8 mouse cellular contexts compared by ENCODE assay signal in the genomic region with DNA sequence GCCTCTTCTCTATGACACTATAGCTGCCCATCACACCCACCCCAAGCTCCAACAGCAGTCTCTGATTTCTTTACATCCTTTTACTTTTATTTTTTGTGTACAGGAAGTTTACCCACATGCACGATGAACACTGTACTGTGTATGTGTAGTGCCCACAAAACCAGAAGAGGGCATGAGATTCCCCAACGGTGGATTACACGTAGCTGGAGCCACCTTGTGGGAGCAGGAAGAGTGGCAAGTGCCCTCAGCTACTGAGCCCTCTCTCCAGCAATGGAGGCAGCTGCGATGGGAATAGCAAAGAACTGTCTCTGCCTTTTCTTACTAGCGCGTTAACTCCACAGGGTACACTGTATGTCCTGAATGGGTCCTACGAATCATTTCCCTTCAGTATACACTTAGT. TPM values are rescaled to one million over a fixed set of nuclear protein-coding genes. Genes with fewer than 3 reads are reported as not detected.
A peak's percentile ranks its signal among the peaks of the same experiment; 100 is the strongest.
DNase-seq lines count a peak whose midpoint lies in the region; ATAC-seq and TF ChIP-seq lines count a peak whose summit lies in the region.

No protein-coding gene starts in this region.

- dilution Hi-C loops in CH12.LX (cut with MboI; ENCODE audit: extremely low pct_ligation_motif_present, extremely low pct_unique_long_range_greater_than_20kb, low sequenced_read_pairs) = no loop called here

- peaks cover 0 to 31% of the 10 kb centered on the region in 2 experiments; a peak in 3 of 4 replicates for H3K4me1 ChIP-seq in CH12.LX (ENCODE audit: control insufficient read depth in 1 of 2, insufficient read depth in 2 of 2)
- no peaks in the 10 kb centered on the region for H3K4me1 ChIP-seq in forebrain, embryonic 15.5 days
- H3K4me1 ChIP-seq in liver, embryonic 15.5 days (replicated peaks) = no peaks in the 10 kb centered on the region
- no peaks in the 10 kb centered on the region for H3K4me1 ChIP-seq in neural tube, embryonic 15.5 days

- H3K9ac ChIP-seq in CH12.LX (ENCODE audit: insufficient read depth, low read depth) = no peak overlapping the region
- H3K9ac ChIP-seq in forebrain, embryonic 15.5 days (replicated peaks) = no peak overlapping the region
- H3K9ac ChIP-seq in liver, embryonic 15.5 days = no peak overlapping the region
- H3K9ac ChIP-seq in neural tube, embryonic 15.5 days (replicated peaks) = no peak overlapping the region

- peak; percentile 26 to 93; a peak in 2 of 4 replicates for TF ChIP-seq CTCF in CH12.LX (conservative IDR thresholded peaks at IDR 0.05 in 1 of 2, IDR thresholded peaks at IDR 0.05 in 1 of 2; ENCODE audit: low read depth in 2 of 2, low read length in 2 of 2)

- H3K27me3 ChIP-seq in CH12.LX (replicated peaks) = no peaks in the 10 kb centered on the region
- H3K27me3 ChIP-seq in forebrain, embryonic 15.5 days = no peaks in the 10 kb centered on the region
- H3K27me3 ChIP-seq in liver, embryonic 15.5 days = no peaks in the 10 kb centered on the region
- no peaks in the 10 kb centered on the region for H3K27me3 ChIP-seq in neural tube, embryonic 15.5 days (replicated peaks)

- H3K27ac ChIP-seq in CH12.LX (ENCODE audit: insufficient read depth, low read depth) = no peak overlapping the region
- no peak overlapping the region for H3K27ac ChIP-seq in forebrain, embryonic 15.5 days (replicated peaks)
- no peak overlapping the region for H3K27ac ChIP-seq in liver, embryonic 15.5 days (replicated peaks)
- no peak overlapping the region for H3K27ac ChIP-seq in neural tube, embryonic 15.5 days (replicated peaks)

- no peak overlapping the region for H3K4me3 ChIP-seq in CH12.LX (replicated peaks in 1 of 3; ENCODE audit: low read depth in 2 of 3, low read length in 2 of 3, poor library complexity in 1 of 3)
- no peak overlapping the region for H3K4me3 ChIP-seq in forebrain, embryonic 15.5 days
- H3K4me3 ChIP-seq in liver, embryonic 15.5 days (replicated peaks) = no peak overlapping the region
- H3K4me3 ChIP-seq in neural tube, embryonic 15.5 days (replicated peaks) = no peak overlapping the region

- no peaks in the 10 kb centered on the region for H3K9me3 ChIP-seq in CH12.LX (replicated peaks; ENCODE audit: low read length)
- H3K9me3 ChIP-seq in forebrain, embryonic 15.5 days = no peaks in the 10 kb centered on the region
- H3K9me3 ChIP-seq in liver, embryonic 15.5 days (replicated peaks) = no peaks in the 10 kb centered on the region
- H3K9me3 ChIP-seq in neural tube, embryonic 15.5 days (replicated peaks) = no peaks in the 10 kb centered on the region

- TF ChIP-seq EP300 in CH12.LX (IDR thresholded peaks at IDR 0.05; ENCODE audit: low read length) = no peak

- no peak for TF ChIP-seq POLR2A in CH12.LX (IDR thresholded peaks at IDR 0.05; ENCODE audit: low read depth, low read length)

- DNase-seq in 416B (ENCODE audit: low read depth) = peak; percentile 76
- peak; percentile 62 for DNase-seq in CH12.LX (ENCODE audit: extremely low read depth)
- DNase-seq in cerebellum, adult 11 months = peak; percentile 32
- peak; percentile 37 to 41 for DNase-seq in kidney, adult 8-10 months
- no peak for DNase-seq in urinary bladder, postnatal 25 days (ENCODE audit: low spot score)

- H3K4me2 ChIP-seq in CH12.LX (ENCODE audit: insufficient read depth, low read depth, poor library complexity, severe bottlenecking) = no peak overlapping the region
- H3K4me2 ChIP-seq in forebrain, embryonic 15.5 days (replicated peaks) = no peak overlapping the region
- no peak overlapping the region for H3K4me2 ChIP-seq in liver, embryonic 15.5 days
- no peak overlapping the region for H3K4me2 ChIP-seq in neural tube, embryonic 15.5 days

- WGBS in forebrain, embryonic 15.5 days = 55% methylated on average over 7 of the region's 7 CpGs
- 52% methylated on average over 7 of the region's 7 CpGs for WGBS in liver, embryonic 15.5 days (ENCODE audit: insufficient replicate concordance)
- WGBS in neural tube, embryonic 15.5 days = 50% methylated on average over 7 of the region's 7 CpGs

- H3K36me3 ChIP-seq in CH12.LX (replicated peaks in 1 of 2; ENCODE audit: control insufficient read depth in 1 of 2, insufficient read depth in 1 of 2, low read length in 1 of 2) = peaks cover 63 to 93% of the 10 kb centered on the region in 2 experiments
- H3K36me3 ChIP-seq in forebrain, embryonic 15.5 days = peaks cover 4% of the 10 kb centered on the region; the same call in 1 of the 2 replicates
- H3K36me3 ChIP-seq in liver, embryonic 15.5 days (replicated peaks) = peaks cover 98% of the 10 kb centered on the region
- peaks cover 58% of the 10 kb centered on the region for H3K36me3 ChIP-seq in neural tube, embryonic 15.5 days

- no peak; the same call in 1 of the 2 replicates for TF ChIP-seq RAD21 in CH12.LX (IDR thresholded peaks at IDR 0.05; ENCODE audit: low read depth, low read length)

- in situ Hi-C loops in CH12.LX (cut with MboI; ENCODE audit: low pct_ligation_motif_present, low pct_unique_long_range_greater_than_20kb, low sequenced_read_pairs) = no loop called here

- ATAC-seq in forebrain, embryonic 15.5 days (replicated peaks) = peak; percentile 82
- peak; percentile 58; the same call in 1 of the 2 replicates for ATAC-seq in liver, embryonic 15.5 days (ENCODE audit: insufficient read depth)
- ATAC-seq in neural tube, embryonic 15.5 days (ENCODE audit: low FRiP score) = peak; percentile 85

- H3K79me2 ChIP-seq in CH12.LX (replicated peaks; ENCODE audit: control insufficient read depth, extremely low read depth, insufficient read depth, poor library complexity, severe bottlenecking) = no peaks in the 10 kb centered on the region; the same call in 1 of the 2 replicates

TF ChIP-seq in CH12.LX, 34 proteins besides CTCF, POLR2A, EP300 and RAD21:
- TF ChIP-seq PAX5 (IDR thresholded peaks at IDR 0.05; ENCODE audit: low read length) = no peak
- peak; percentile 44 for TF ChIP-seq SMC3 (IDR thresholded peaks at IDR 0.05; ENCODE audit: low read depth, low read length)
- TF ChIP-seq ELF1 (IDR thresholded peaks at IDR 0.05; ENCODE audit: low read depth, low read length) = 0 out of 2 replicates have a peak, but pooled peaks have one; percentile 13
TF ChIP-seq in CH12.LX: peak in this region for 2.

RNA-seq across cellular contexts. Expression of gene Map3k1, which starts 37.6 kb away (rescaled TPM):
- total RNA-seq in CH12.LX (2012; rRNA removed) (37.9 and 48.7 TPM in 2 replicates), CH12.LX (2014; rRNA removed) (7.7 and 10.7 TPM in 2 replicates)
- 13.4 and 14.7 TPM in 2 replicates for polyA plus RNA-seq in CH12.LX (2012; ENCODE audit: insufficient read length, low read depth)
- 9.8 and 9.9 TPM in 2 replicates for polyA plus RNA-seq in forebrain, embryonic 15.5 days (2015; fragmentation: Nextera tagmentation; extraction: Ambion mirVana)
- polyA plus RNA-seq in liver, embryonic 15.5 days (2015; fragmentation: Nextera tagmentation; extraction: Ambion mirVana) = 11.8 and 12.3 TPM in 2 replicates
- polyA plus RNA-seq in neural tube, embryonic 15.5 days (2015; fragmentation: Nextera tagmentation; extraction: Ambion mirVana) = 9.8 and 11.4 TPM in 2 replicates
